Mouse (Mus musculus): ENCODE measurements around the gene Dock3. TPM values are rescaled to one million over a fixed set of nuclear protein-coding genes. Genes with fewer than 3 reads are reported as not detected.

Dock3 gene
- polyA plus RNA-seq, 1 experiment from 2014 or later = 5.1 TPM

DNA sequence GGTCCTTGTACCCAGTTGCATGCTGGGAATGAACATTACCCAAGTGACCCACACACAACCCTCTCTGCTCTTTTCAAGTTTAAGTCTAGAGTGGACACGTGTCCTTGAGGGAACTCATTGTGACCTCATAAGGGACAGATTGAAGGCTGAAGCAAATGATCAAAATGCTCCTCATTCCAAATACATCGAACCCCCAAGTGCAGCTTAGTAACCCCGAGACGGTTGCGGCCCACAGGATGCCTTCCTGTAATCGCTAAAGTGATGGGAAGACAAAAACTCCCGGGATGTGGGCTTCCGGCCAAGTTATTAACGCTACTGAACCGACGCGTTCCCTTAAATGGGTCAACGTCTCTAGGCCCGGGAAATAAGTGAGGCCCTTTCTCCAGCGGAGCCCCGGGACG is 340.4 kb downstream of the Dock3 start:
- 2% methylated on average over 17 of the region's 17 CpGs for WGBS
- no peaks in the 10 kb centered on the region for H3K27me3 ChIP-seq (ENCODE audit: insufficient read depth, poor library complexity, severe bottlenecking)
- H3K27ac ChIP-seq = peak overlapping the region; percentile 97
- no peaks in the 10 kb centered on the region for H3K9me3 ChIP-seq
- peak overlapping the region; percentile 97 for H3K4me3 ChIP-seq
- H3K4me1 ChIP-seq (replicated peaks) = peaks cover 54% of the 10 kb centered on the region
- no peak for DNase-seq (ENCODE audit: low spot score)
- peaks cover 36% of the 10 kb centered on the region for H3K36me3 ChIP-seq

DNA sequence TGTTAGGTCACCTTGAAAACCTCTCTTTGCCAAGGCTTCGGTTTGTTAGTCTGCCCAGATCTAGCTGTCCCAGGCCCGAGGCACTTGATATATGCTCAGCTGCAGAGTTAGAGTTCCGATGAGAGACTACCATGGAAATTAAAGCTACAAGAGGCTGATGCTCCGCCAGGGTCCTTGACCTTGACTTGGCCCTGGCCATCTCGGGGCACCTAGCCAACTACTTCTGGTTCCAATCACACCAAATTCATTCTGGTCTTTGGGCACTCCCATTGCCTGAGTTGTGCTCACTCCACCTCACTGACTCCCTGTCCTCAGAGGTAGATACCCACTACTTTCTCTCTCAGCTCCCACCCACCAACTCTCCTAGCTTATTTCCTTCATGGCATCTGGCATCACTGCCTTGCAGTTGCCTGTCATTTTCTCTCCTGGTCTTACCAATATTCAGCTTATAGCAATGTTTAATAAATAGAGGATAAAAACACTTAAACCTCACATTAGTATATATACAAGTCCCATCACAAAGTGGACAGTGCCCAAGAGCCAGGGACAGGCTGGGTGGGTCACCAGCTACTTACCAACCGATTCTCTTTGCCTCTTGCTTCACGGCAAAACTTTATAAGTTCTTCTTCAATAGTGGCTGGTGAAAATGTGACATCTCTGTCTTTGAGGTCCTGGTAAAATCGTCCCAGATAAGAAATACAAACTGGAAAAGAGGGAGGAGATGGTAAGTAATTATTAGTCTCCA is 341.0 kb downstream of the Dock3 start:
- no peaks in the 10 kb centered on the region for H3K9me3 ChIP-seq
- no peak for DNase-seq (ENCODE audit: low spot score)
- 74% methylated on average over 8 of the region's 8 CpGs for WGBS
- H3K36me3 ChIP-seq = peaks cover 39% of the 10 kb centered on the region
- H3K27ac ChIP-seq = peak overlapping the region; percentile 97
- H3K4me1 ChIP-seq (replicated peaks) = peaks cover 59% of the 10 kb centered on the region
- H3K27me3 ChIP-seq (ENCODE audit: insufficient read depth, poor library complexity, severe bottlenecking) = no peaks in the 10 kb centered on the region
- peak overlapping the region; percentile 97 for H3K4me3 ChIP-seq

DNA sequence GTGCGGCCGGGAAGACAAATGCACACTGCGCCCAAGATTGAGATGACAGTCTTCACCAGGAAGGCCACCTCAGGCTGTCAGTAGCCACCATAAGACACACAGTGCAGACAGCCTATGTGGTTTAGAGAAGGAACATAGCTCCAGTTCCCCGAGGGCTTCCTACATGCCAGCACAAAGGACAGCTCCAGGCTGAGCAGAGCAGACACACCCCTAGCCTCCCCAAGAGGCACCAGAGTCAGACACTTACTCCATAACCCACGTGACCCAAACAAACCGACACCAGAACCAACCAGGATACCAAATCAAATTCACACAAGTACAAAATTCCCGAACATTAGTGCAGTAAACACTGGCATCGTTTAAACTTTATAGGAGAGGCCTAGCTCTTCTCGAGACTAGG is 342.4 kb downstream of the Dock3 start:
- 90% methylated on average over 9 of the region's 9 CpGs for WGBS

DNA sequence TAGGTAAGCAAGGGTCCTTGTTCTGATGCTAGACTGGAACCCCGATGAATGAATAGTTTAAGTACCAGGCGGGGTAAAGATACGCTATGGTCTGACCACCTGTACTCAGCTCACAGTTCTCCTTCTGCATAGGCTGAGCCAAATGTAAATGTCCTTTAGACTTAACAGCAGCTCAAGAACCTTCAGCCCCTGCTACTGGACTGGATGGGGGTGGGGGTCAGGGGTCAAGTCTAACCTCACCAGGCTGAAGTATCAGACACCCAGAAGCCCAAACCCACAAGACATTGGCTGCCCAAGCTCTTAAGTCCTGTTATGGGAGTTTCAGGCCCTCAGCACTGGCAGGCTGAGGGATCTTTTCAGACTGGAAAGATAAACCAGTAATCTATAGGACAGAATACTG is 343.4 kb downstream of the Dock3 start:
- H3K36me3 ChIP-seq = peaks cover 62% of the 10 kb centered on the region
- no peak for DNase-seq (ENCODE audit: low spot score)

More for the DNA sequence above, 342.4 kb downstream of the Dock3 start:
- H3K27me3 ChIP-seq (ENCODE audit: insufficient read depth, poor library complexity, severe bottlenecking) = no peaks in the 10 kb centered on the region
- no peak for DNase-seq (ENCODE audit: low spot score)
- peaks cover 53% of the 10 kb centered on the region for H3K36me3 ChIP-seq
- H3K4me1 ChIP-seq (replicated peaks) = peaks cover 73% of the 10 kb centered on the region
- no peak overlapping the region for H3K27ac ChIP-seq
- no peak overlapping the region for H3K4me3 ChIP-seq
- H3K9me3 ChIP-seq = no peaks in the 10 kb centered on the region

DNA sequence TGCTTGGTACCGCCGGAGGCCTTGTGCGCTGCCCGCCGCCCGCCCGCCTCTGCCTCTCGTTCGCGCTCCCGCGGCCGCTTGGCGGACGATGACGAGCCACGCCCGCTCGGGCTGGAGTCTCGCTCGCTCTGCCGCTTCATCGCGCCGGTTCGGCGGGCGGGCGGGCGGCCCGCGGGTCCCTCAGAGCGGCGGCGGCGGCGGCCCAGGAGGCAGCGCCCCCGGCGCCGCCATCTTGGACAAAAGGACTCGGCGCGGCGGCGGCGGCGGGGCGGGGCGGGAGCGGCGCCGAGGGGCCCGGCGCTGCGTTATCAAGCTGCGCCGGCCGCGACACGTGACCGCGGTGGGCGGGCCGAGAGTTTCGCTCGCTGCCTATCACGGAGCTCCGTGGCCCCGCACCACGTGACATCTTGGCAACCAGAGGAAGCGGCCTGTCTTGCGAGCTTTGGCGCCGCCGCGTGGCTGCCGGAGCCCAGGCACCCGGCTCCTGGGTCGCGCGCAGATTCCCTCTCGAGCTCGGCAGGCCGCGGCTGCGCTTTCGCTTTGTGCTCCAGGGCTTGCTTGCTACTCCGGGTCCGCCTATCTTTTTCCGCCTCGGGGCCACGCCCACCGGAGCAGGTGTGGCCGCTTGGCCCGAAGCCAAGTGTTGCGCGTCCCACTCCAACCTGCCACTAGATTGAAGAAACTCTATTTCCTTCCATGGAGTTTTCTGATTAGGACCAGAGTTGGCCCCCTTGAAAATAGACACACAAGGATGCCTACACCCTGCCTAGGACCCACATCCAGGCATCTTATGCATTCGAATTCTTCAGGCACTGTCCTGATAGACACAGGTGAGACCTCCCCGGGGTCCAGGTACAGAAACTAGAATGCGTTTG is 344.6 kb downstream of the Dock3 start, which contains the start of gene Rbm15b:
Gene Rbm15b, minus strand, starts transcription at position 601 of the 875 bp plus-strand sequence.
- H3K27ac ChIP-seq = peak within 1 kb of the TSS; percentile 99
- no peaks in the 10 kb centered on the region for H3K27me3 ChIP-seq (ENCODE audit: insufficient read depth, poor library complexity, severe bottlenecking)
- DNase-seq (ENCODE audit: low spot score) = peak; percentile 99
- 3% methylated on average over 101 of the region's 101 CpGs for WGBS
- H3K36me3 ChIP-seq = peaks cover 75% of the 10 kb centered on the region
- H3K9me3 ChIP-seq = no peaks in the 10 kb centered on the region
- peaks cover 83% of the 10 kb centered on the region for H3K4me1 ChIP-seq (replicated peaks)
- H3K4me3 ChIP-seq = peak within 1 kb of the TSS; percentile 97

More for the DNA sequence above, 343.4 kb downstream of the Dock3 start:
- H3K4me1 ChIP-seq (replicated peaks) = peaks cover 78% of the 10 kb centered on the region
- WGBS = 96% methylated on average over 3 of the region's 3 CpGs
- no peaks in the 10 kb centered on the region for H3K27me3 ChIP-seq (ENCODE audit: insufficient read depth, poor library complexity, severe bottlenecking)
- no peak overlapping the region for H3K4me3 ChIP-seq
- H3K9me3 ChIP-seq = no peaks in the 10 kb centered on the region
- H3K27ac ChIP-seq = no peak overlapping the region

DNA sequence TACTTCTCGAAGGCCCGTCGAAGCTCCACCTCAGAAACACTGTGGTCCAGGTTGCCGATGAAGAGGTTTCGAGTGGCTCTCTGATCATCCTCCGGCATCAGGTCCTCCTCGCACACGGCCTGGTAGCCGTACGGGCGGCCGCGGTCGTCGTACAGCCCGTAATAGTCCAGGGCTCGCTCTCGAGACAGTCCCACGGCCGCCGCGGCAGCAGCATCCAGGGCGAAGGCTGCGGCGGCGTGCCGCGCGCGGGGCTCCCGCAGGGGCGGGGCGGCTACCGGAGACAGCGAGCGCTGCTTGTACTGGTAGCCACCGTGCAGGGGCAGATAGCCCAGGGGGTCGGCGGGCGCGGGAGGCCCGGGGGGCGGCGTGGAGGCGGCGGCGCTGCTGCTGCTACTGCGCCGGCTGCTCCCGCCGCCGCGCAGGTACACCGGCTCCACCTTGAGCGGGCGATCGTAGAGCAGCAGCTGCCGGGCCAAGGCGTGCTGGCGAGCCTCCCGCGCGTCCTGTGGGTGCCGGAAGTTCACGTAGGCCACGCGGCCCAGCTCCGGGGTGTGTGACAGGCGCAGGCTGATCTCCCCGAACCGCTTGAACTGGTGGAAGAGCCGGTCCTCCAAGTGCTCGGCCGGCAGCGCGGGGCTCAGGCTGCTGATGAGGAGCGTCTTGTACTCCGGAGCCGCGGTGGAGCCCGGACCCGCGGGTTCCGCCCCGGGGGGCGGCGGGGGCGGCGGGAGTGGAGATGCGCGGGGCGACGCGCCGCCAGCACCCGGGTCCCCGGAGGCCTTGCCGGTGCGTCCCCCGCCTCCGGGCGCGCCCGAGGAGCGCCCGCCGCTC is 345.6 kb downstream of the Dock3 start:
- H3K36me3 ChIP-seq = peaks cover 85% of the 10 kb centered on the region
- H3K4me3 ChIP-seq = peak overlapping the region; percentile 97
- peak; percentile 59 for DNase-seq (ENCODE audit: low spot score)
- WGBS = under 1% methylated on average over 106 of the region's 107 CpGs
- no peaks in the 10 kb centered on the region for H3K9me3 ChIP-seq
- H3K27ac ChIP-seq = peak overlapping the region; percentile 99
- H3K27me3 ChIP-seq (ENCODE audit: insufficient read depth, poor library complexity, severe bottlenecking) = no peaks in the 10 kb centered on the region
- H3K4me1 ChIP-seq (replicated peaks) = peaks cover 90% of the 10 kb centered on the region

DNA sequence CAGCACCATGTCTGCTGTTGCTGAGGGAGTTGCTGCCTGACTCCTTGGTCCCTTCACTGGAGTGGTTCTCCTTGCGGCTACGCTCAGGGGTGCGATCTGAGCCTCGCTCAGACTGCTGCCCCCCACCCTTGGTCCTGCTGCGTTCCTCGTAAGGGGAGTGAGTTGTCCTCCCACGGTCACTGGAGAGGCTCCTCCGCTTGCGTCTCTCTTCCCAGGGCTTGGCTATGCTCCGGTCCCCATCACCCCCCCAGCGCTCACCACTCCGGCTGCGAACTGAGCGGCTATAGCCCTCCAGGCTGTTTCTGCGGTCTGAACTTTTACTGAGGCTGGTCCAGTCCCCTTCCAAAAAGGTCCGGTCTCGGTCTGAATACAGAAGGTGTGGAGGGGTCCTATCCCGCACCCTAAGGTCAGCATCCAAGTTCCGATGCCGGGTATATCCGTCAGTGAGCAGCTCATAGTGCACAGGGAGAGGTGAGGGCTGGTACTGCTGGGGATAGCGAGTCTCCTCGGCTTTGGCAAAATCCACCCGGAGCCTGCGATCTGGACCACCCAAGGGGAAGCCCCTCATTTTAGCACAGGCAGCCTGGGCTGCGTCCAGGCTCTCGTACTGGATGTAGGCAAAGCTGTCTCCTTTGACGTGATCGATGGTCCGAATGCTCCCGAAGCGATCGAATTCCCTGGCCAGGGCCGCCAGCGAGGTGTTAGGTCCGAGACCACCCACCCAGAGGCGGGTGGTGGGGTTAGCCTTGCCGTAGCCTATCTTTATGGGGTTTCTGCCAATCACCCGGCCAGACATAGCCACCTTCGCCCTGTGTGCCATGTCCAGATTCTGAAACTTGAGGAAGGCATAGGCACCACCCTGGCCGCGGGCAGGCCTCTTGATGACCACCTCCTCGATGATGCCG is 346.5 kb downstream of the Dock3 start:
- Histone ChIP-seq H3K27ac (peak overlapping the region; percentile 99), H3K36me3 (peaks cover 87% of the 10 kb centered on the region), H3K9me3 (no peaks in the 10 kb centered on the region), H3K4me3 (peak overlapping the region; percentile 97), H3K27me3 (ENCODE audit: insufficient read depth, poor library complexity, severe bottlenecking) (no peaks in the 10 kb centered on the region), H3K4me1 (replicated peaks) (peaks cover 83% of the 10 kb centered on the region)
- peak; percentile 56 for DNase-seq (ENCODE audit: low spot score)
- WGBS = 27% methylated on average over 44 of the region's 44 CpGs

DNA sequence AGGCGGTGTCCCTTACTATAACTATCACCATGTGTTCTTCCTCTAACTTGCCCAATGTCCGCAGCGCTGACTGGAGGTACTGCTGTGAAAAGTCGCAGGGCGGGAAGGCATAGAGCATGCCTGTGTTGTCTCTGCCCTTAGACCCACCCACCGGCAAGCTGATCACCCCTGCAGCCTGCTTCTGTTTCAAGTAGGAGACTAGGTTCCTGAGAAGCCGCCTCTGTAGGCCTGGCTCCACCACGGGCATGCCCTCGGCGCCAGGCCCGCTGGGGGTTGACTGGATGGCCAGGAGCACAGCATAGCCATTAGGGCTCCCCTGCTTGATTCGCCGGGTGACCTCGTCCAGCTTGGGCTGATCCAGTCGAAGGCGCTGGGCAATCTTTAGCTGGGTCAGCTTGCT is 347.4 kb downstream of the Dock3 start:
- no peaks in the 10 kb centered on the region for H3K27me3 ChIP-seq (ENCODE audit: insufficient read depth, poor library complexity, severe bottlenecking)
- peak; percentile 47 for DNase-seq (ENCODE audit: low spot score)
- peak overlapping the region; percentile 97 for H3K4me3 ChIP-seq
- H3K4me1 ChIP-seq (replicated peaks) = peaks cover 77% of the 10 kb centered on the region
- 46% methylated on average over 16 of the region's 16 CpGs for WGBS
- H3K27ac ChIP-seq = peak overlapping the region; percentile 99; the same call in 1 of the 2 replicates
- no peaks in the 10 kb centered on the region for H3K9me3 ChIP-seq
- peaks cover 87% of the 10 kb centered on the region for H3K36me3 ChIP-seq

DNA sequence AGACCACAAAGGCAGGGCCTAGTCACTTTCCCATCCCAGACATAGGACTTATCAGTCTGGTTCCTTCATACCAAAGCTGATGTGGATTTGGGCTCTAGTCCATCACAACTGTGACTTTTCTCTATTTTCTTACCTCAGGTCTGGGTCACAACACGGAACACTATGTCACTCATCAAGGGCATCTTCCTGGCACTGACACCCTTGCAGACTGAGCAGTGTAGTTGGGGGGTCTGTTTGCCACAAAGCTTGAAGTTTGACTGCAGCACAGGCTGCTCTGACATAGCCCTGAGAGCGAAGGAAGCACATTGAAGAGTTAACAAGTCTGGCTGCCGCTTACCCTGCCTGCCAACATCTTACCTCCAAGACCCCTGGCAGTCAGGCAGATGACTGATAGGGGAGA is 348.6 kb downstream of the Dock3 start:
- peaks cover 65% of the 10 kb centered on the region for H3K4me1 ChIP-seq (replicated peaks)
- peak overlapping the region; percentile 37 for H3K4me3 ChIP-seq
- peaks cover 87% of the 10 kb centered on the region for H3K36me3 ChIP-seq
- no peak overlapping the region for H3K27ac ChIP-seq
- WGBS = 90% methylated on average over 3 of the region's 3 CpGs
- no peaks in the 10 kb centered on the region for H3K9me3 ChIP-seq
- H3K27me3 ChIP-seq (ENCODE audit: insufficient read depth, poor library complexity, severe bottlenecking) = no peaks in the 10 kb centered on the region
- DNase-seq (ENCODE audit: low spot score) = no peak

DNA sequence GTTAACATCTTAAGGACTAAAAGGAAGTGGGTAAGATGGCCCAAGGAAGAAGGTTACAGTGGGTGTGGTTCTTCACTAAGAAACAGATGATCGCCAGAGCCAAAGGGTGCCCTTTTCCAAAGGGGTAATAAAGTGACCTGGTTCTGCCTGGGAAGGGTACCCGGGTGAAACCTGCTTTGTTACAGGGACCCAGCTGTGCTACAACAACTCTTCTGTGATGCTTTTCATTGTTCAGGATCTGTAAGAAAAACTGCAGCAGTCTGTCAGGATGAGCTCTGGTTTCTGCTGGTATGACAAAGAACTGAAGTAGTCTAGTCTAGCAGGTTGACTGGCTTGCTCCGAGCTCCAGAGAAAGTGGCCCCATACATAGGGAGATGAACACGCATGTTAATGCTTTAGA is 349.5 kb downstream of the Dock3 start:
- DNase-seq (ENCODE audit: low spot score) = no peak
- no peak overlapping the region for H3K27ac ChIP-seq
- no peaks in the 10 kb centered on the region for H3K9me3 ChIP-seq
- peaks cover 56% of the 10 kb centered on the region for H3K4me1 ChIP-seq (replicated peaks)
- no peak overlapping the region for H3K4me3 ChIP-seq
- 78% methylated on average over 4 of the region's 4 CpGs for WGBS
- H3K27me3 ChIP-seq (ENCODE audit: insufficient read depth, poor library complexity, severe bottlenecking) = no peaks in the 10 kb centered on the region
- peaks cover 88% of the 10 kb centered on the region for H3K36me3 ChIP-seq

DNA sequence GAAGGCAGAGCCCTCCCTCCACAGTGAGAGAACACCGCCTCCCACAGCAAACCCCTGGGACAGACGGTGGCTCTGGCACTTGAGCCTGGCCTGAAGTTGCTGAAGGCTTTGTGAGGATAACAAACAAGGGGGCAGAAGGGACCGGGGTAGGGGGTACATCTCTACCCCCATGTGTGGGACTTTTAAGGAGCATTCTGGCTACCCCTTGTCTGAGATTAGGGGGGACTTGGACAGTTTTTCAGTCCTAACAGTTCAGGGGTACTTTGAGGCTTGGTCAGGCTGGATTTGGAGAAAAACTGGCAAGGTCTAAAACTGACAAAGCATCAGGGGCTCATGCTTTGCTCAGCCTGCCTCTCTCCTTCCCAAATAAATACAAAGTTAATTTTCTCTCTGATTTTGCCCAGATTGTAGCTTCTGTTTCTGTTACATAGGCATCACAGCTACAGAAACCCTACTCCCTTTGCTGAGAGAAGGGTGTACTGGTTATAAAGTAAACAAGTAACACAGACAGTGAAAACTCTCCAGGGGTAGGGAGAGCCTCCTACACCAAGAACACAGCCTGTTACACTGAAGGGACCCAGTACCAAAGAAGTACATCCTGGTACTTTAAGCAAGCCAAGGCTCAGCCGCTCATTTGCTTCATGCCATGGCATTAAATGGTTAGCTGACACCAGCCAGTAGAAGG is 350.5 kb downstream of the Dock3 start:
- Histone ChIP-seq H3K9me3 (no peaks in the 10 kb centered on the region), H3K4me1 (replicated peaks) (peaks cover 54% of the 10 kb centered on the region), H3K36me3 (peaks cover 98% of the 10 kb centered on the region), H3K4me3 (no peak overlapping the region), H3K27me3 (ENCODE audit: insufficient read depth, poor library complexity, severe bottlenecking) (no peaks in the 10 kb centered on the region), H3K27ac (no peak overlapping the region)
- DNase-seq (ENCODE audit: low spot score) = no peak
- 66% methylated on average over 4 of the region's 4 CpGs for WGBS
